Mouse (Mus musculus) spleen, adult 12 weeks (tissue): ENCODE measurements around the gene Col2a1.

Experiments used
- DNase-seq: peaks from one replicate; pipeline ENCODE4 v3.0.0; 2022; ENCODE audit warnings: low spot score

The Col2a1 gene

GRCm38 (mm10) chr15:98003822-98004739, at the start of gene Col2a1:
Gene Col2a1 (minus strand): TSS chr15:98004695.
- no peak for DNase-seq

DNA sequence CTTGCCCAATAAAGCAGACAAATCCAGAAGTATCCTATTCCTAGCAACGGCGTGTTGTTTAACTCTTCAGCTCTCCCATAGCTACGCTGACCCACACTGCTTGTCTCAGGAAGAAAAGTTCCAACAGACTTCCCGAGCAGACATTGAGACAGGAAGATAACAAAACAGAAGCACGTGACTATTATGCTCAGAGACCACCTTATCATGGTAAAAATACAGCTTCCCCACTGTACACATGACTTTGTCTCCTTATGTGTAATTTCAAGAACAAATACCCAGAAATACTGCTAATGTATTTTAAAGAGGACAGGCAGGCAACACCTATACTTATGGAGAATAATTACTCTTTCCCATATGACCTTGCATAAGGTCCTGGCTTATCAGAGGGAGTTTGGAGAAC, 47.2 kb upstream of the Col2a1 start:
- DNase-seq = no peak

DNA sequence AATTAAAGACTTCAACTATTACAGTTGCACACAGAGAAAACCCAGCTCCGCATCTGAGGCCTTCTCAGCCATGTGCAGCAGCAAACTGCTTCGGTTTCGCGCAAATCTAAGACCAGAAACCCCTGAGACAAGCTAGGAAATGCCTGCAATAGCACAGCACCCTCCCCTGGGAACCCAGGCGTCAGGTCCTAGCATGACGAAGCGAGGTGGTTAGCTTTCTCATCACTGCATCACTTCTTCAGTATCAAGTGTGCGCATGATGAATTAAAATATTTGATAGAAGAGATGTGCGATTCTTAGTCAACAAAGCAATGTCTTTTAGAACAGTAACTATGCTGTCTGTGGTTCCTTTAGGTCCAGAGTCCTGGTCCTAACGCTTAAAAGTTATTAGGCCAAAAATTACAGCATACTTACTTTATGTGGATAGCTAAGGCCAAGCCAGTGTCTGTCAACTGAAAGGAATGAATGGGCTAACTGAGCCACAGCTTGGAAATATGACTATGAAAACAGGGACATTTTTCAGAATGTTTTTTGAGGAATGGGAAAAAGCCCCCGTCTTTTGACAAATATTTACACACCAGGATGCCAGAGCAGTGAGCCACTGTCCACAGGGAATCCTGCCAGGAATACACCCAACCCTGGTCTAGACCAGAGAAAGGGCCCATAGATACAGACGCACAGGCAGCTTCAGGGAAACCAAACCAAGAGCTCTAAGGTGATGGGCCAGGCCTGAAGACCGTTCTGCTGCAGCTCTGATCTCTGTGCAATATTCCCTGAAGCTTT, 44.6 kb upstream of the Col2a1 start:
- no peak for DNase-seq

GRCm38 (mm10) chr15:98044387-98044786, 39.9 kb upstream of the Col2a1 start:
- DNase-seq = no peak

DNA sequence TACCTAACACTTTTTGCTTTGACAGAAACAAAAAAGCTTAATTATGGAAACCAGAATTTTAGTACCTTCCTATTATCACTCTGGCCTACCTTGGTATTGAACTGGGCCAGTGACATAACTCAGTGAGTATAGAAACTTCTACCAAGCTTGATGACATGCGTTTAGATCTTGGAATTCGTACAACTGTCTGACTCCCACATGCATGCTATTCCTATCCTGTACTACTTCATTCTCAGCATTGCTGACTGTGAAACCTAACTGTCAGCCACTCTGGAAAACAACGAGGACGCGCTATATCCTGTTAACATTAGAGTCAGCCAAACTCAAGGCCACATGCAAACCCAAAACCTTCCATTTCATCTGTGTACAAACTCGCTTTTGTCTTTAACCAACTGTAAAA, 39.5 kb upstream of the Col2a1 start:
- no peak for DNase-seq

- DNase-seq = no peak
Observed at GRCm38 (mm10) chr15:98042508-98042907, 38.0 kb upstream of the Col2a1 start.

GRCm38 (mm10) chr15:98039682-98040081, 35.2 kb upstream of the Col2a1 start:
- no peak for DNase-seq

GRCm38 (mm10) chr15:98036578-98036977, 32.1 kb upstream of the Col2a1 start:
- DNase-seq = no peak

- DNase-seq = no peak
Observed at GRCm38 (mm10) chr15:98035076-98035755, 30.7 kb upstream of the Col2a1 start.

DNA sequence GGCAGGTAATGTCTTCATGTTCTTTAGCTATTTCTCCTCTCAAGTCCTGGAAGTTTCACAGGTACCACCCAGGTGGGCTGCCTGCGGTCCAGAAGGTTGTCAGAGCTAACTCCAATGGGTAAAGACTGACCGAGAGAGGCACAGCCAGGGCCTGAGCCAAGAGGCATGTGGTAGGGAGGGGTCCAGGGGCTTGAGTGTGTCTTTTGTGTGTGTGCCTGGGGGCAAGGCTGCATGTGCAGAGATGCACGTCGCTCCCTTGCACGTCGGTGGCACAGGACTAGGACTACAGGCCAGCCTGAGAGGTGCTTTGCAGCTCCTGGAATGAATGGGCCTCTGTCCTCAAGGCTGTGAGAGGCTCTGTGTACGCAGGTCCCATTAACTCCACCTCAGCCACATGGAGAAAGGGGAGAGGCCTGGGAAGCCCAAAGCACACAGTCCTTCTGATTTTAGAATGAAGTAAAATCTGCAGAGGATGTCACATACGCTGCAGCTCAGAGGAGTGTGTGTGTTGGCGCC, 28.8 kb upstream of the Col2a1 start:
- DNase-seq = no peak

DNA sequence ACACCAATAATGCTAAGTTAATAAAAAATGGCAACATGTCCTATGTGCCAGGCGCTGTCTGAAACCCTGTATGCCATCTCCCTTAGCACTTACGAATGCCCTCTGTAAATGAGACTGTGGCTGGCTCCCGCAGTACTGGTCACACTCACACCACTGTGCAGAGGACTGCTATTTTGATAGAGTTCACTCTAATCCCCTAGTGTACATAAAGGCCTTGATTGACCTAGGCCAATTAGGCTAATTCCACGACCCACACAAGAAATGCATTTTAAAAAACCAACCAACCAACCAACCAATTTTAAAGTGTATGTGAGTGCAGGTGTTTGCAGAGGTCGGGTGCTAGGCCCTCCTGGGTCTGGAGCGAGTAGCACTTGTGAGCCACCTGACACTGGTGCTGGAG, 25.3 kb upstream of the Col2a1 start:
- no peak for DNase-seq

DNA sequence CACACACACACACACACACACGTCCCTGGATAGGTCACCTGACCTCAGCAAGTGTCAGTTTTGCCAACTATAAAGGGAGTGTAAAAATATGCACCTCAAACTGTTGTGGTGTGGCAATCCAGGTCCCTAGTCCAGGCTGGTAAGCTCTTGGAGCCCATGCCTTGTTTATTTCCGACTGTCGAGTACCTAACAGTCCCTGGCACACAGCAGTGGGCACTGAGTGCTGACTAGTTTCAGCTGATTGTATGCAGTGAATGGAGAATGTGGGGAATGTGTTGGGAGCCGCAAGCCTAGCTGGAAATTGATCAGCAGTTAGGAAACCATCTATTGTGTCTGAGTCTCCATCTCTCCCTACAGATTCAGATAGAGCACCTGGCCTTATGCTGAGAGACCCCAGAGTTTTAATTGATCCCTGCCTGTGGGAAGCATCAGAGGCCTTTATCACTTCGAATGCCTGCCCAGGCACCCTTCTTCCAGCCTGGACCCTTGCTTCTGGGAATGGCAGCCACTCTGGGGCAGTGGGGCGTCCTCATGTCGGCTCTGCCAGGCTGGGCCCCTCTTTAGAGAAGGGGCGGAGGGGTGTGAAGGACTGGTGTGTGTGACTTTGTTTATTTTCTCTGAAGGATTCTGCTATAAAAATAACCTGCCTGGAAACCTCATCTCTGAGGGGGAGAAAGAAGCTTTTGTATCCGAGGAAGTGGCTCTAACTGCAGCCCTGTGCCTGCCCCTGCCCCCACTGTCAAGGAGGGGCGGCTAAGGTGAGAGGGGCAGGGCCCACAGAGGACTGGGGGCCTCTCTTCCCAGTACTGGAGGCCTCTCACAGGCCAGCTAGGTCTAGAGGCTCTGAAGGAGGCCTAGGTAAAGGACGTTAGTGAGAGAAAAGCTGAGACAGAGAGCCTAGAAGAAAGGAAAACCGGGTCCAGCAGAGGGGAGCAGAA, 22.7 kb upstream of the Col2a1 start:
- no peak for DNase-seq

GRCm38 (mm10) chr15:98025611-98026010, 21.1 kb upstream of the Col2a1 start:
- DNase-seq = no peak

GRCm38 (mm10) chr15:98023137-98023536, 18.6 kb upstream of the Col2a1 start:
- no peak for DNase-seq

DNA sequence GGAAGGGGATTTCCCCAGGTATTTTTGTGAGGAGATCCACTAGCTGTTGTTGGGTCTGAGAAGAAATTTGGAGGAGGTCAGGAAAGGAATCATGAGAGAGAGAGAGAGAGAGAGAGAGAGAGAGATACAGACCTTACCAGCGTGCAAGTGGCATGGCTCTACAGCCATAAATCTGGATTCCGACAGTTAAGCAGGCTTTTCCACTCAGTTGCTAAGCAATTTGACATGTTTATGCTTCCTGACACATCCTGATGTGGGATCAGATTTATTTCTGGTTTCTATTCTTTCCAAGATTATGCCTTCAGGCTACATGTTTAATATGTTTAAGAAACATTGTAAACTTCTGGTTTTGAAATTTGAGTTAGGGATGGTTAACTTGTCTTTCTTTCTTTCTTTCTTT, 17.4 kb upstream of the Col2a1 start:
- no peak for DNase-seq

GRCm38 (mm10) chr15:98019047-98019446, 14.6 kb upstream of the Col2a1 start:
- DNase-seq = no peak

DNA sequence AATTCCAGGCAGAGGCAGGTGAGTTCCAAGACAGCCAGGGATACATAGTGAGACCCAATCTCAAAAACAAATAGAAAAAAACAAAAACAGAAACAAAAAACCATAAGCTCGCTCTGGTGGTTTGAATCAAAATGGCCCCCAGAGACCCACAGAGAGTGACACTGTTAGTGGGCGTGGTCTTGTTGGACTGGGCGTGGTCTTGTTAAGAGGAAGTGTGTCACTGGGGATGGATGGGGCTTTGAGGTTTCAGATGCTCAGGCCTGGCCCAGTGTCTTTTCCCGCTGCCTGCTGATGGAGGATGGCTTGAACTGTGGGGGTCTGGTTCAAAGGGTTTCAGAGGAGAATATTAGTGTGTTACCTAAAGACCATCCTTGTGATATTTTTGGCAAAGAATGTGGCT, 13.4 kb upstream of the Col2a1 start:
- DNase-seq = no peak

- DNase-seq = no peak
Observed at GRCm38 (mm10) chr15:98012810-98013209, 8.3 kb upstream of the Col2a1 start.

- no peak for DNase-seq
Observed at GRCm38 (mm10) chr15:98005181-98005580, 686 bp upstream of the Col2a1 start.

DNA sequence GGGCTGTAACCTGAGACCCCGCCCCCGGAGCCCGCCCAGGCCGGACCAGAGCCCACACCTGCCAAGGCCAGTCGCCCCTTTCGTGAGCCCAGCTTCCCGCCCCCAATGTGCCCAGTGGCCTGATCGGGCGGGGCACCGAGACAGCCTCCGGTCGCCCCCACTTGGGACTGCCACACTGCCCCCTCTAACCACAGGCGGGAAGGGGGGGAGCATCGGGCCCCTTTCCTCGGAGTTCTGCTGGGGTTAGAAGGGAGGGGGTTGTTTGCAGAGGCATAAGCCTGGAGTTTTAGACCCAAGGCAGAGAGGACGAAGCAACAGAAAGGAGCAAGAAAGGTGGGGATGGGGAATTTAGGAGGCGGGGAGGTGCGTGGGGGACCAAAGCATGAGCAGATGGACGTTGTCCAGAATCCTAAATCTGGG, 255 bp upstream of the Col2a1 start:
- no peak for DNase-seq
